Mouse (Mus musculus): Measurements from ENCODE around the gene Cmtm7.

- TF ChIP-seq CTCF (IDR thresholded peaks at IDR 0.05; ENCODE audit: borderline replicate concordance, control insufficient read depth, extremely low read depth, insufficient read depth, low read length, poor library complexity), result no peak
- TF ChIP-seq POLR2A (IDR thresholded peaks at IDR 0.05; ENCODE audit: control insufficient read depth, extremely low read depth, insufficient read depth, low read length, poor library complexity), result no peak
These were observed 6.1 kb upstream of the Cmtm7 start for GRCm38 (mm10) chr9:114787716-114788115.
